Mouse (Mus musculus): ENCODE data around the gene Cnbd2.

DNA sequence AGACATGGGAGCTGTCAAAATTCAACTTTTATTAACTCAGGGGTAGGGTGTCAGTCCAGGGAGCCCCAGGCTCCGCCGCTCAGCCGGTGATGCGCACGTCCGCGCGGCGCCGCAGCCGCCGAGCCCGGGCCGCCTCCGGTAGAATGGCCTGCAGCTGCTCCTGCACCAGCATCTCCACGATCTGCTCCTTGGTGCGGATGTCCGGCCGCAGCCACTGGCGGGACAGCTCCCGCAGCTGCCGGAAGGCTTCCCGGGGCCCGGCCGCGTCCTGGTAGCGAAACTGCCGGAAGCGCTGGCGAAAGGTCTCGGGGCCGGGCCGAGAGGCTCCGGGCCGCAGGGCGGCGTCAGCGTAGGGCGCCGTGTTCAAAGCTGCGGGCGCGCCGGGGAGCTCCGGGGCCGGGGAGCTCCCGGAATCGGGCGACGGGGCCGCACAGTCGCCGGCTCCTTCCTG, 233 bp upstream of the Cnbd2 start:
- TF ChIP-seq POLR2A (IDR thresholded peaks at IDR 0.05; ENCODE audit: insufficient read length, low read depth), result no peak
- no peak for TF ChIP-seq USF1 (IDR thresholded peaks at IDR 0.05; ENCODE audit: low read depth)
- peak; percentile 37 for TF ChIP-seq POLR2AphosphoS2 (IDR thresholded peaks at IDR 0.05; ENCODE audit: insufficient read length, low read depth)
- TF ChIP-seq TCF12 (IDR thresholded peaks at IDR 0.05; ENCODE audit: insufficient read depth, poor library complexity, severe bottlenecking), result no peak
- TF ChIP-seq MAX (IDR thresholded peaks at IDR 0.05; ENCODE audit: low read depth), result no peak
- peak in 2 of 3 experiments; percentile 61 to 67 for TF ChIP-seq MYOG (IDR thresholded peaks at IDR 0.05; ENCODE audit: control insufficient read depth in 1 of 3, insufficient read depth in 1 of 3, insufficient read length in 2 of 3, low read depth in 2 of 3)
